ENCODE assay signal across 8 mouse cellular contexts in genomic region chr5:64878526-64878925, GRCm38 (mm10). TPM values are rescaled to one million over a fixed set of nuclear protein-coding genes. Genes with fewer than 3 reads are reported as not detected.
DNase-seq lines count a peak whose midpoint lies in the region; ATAC-seq lines count a peak whose summit lies in the region.
"Had no signal": no experiment of that assay in that cellular context is flagged by ENCODE, and none has a peak within 500 bp of the region (broad histone marks: within the 10 kb centered on the region; RNA-seq: fewer than 3 reads in every experiment).

No protein-coding gene starts in this region.

- H3K27me3 ChIP-seq in kidney, embryonic 16.5 days (ENCODE audit: insufficient read depth, low read length), result no peaks in the 10 kb centered on the region
- H3K27me3 ChIP-seq in embryonic facial prominence, embryonic 11.5 days (ENCODE audit: control insufficient read depth, insufficient read depth, low read length), result no peaks in the 10 kb centered on the region
- H3K27me3 ChIP-seq in forebrain, embryonic 11.5 days (ENCODE audit: control insufficient read depth, insufficient read depth, low read length), result no peaks in the 10 kb centered on the region
- H3K27me3 ChIP-seq in liver, embryonic 12.5 days (replicated peaks), result no peaks in the 10 kb centered on the region

- ATAC-seq in kidney, embryonic 16.5 days (ENCODE audit: low FRiP score, low TSS enrichment), result peak; percentile 40; the same call in 1 of the 2 replicates
- no peak for ATAC-seq in embryonic facial prominence, embryonic 11.5 days (replicated peaks; ENCODE audit: insufficient number of reproducible peaks, low FRiP score, low TSS enrichment, low read depth)
- peak; percentile 29 for ATAC-seq in forebrain, embryonic 11.5 days (replicated peaks; ENCODE audit: low FRiP score)
- no peak for ATAC-seq in liver, embryonic 12.5 days
- no peak for ATAC-seq in granulocyte monocyte progenitor cell, adult 5-6 weeks (replicated peaks; ENCODE audit: poor library complexity, severe bottlenecking)

- H3K27ac ChIP-seq in kidney, embryonic 16.5 days (ENCODE audit: low read length), result peak overlapping the region; percentile 89
- peak overlapping the region; percentile 16; the same call in 1 of the 2 replicates for H3K27ac ChIP-seq in embryonic facial prominence, embryonic 11.5 days (replicated peaks; ENCODE audit: low read depth, low read length)
- peak overlapping the region; percentile 94 for H3K27ac ChIP-seq in forebrain, embryonic 11.5 days (ENCODE audit: low read depth, low read length)
- peak overlapping the region; percentile 51; the same call in 1 of the 2 replicates for H3K27ac ChIP-seq in liver, embryonic 12.5 days

- peaks cover 35% of the 10 kb centered on the region for H3K4me1 ChIP-seq in kidney, embryonic 16.5 days (ENCODE audit: insufficient read depth, low read length)
- H3K4me1 ChIP-seq in embryonic facial prominence, embryonic 11.5 days (ENCODE audit: control insufficient read depth, insufficient read depth, low read length), result no peaks in the 10 kb centered on the region; the same call in 1 of the 2 replicates
- peaks cover 9% of the 10 kb centered on the region; the same call in 1 of the 2 replicates for H3K4me1 ChIP-seq in forebrain, embryonic 11.5 days (replicated peaks; ENCODE audit: control insufficient read depth, insufficient read depth, low read length)
- peaks cover 10% of the 10 kb centered on the region; the same call in 1 of the 2 replicates for H3K4me1 ChIP-seq in liver, embryonic 12.5 days

- no peak overlapping the region for H3K4me3 ChIP-seq in kidney, embryonic 16.5 days (ENCODE audit: low read length)
- H3K4me3 ChIP-seq in embryonic facial prominence, embryonic 11.5 days (ENCODE audit: low read depth, low read length), result no peak overlapping the region
- H3K4me3 ChIP-seq in forebrain, embryonic 11.5 days (ENCODE audit: low read depth, low read length), result no peak overlapping the region
- no peak overlapping the region for H3K4me3 ChIP-seq in liver, embryonic 12.5 days

- H3K9me3 ChIP-seq in kidney, embryonic 16.5 days (ENCODE audit: low read length), result no peaks in the 10 kb centered on the region
- no peaks in the 10 kb centered on the region for H3K9me3 ChIP-seq in embryonic facial prominence, embryonic 11.5 days (replicated peaks; ENCODE audit: control insufficient read depth, low read length)
- no peaks in the 10 kb centered on the region; the same call in 1 of the 2 replicates for H3K9me3 ChIP-seq in forebrain, embryonic 11.5 days (ENCODE audit: control insufficient read depth, low read length)
- H3K9me3 ChIP-seq in liver, embryonic 12.5 days (replicated peaks), result no peaks in the 10 kb centered on the region

- no peak overlapping the region for H3K4me2 ChIP-seq in kidney, embryonic 16.5 days (replicated peaks; ENCODE audit: low read depth, low read length)
- H3K4me2 ChIP-seq in embryonic facial prominence, embryonic 11.5 days (ENCODE audit: low read depth, low read length), result no peak overlapping the region
- no peak overlapping the region for H3K4me2 ChIP-seq in forebrain, embryonic 11.5 days (ENCODE audit: low read depth, low read length, severe bottlenecking)
- no peak overlapping the region for H3K4me2 ChIP-seq in liver, embryonic 12.5 days

- H3K36me3 ChIP-seq in kidney, embryonic 16.5 days (ENCODE audit: insufficient read depth, low read length), result no peaks in the 10 kb centered on the region
- no peaks in the 10 kb centered on the region for H3K36me3 ChIP-seq in embryonic facial prominence, embryonic 11.5 days (replicated peaks; ENCODE audit: control insufficient read depth, insufficient read depth, low read depth, low read length)
- no peaks in the 10 kb centered on the region for H3K36me3 ChIP-seq in forebrain, embryonic 11.5 days (ENCODE audit: control insufficient read depth, insufficient read depth, low read length)
- H3K36me3 ChIP-seq in liver, embryonic 12.5 days, result no peaks in the 10 kb centered on the region

- WGBS in kidney, embryonic 16.5 days, result 65% methylated on average over 2 of the region's 2 CpGs
- 56% methylated on average over 2 of the region's 2 CpGs for WGBS in embryonic facial prominence, embryonic 11.5 days
- 63% methylated on average over 2 of the region's 2 CpGs for WGBS in forebrain, embryonic 11.5 days
- WGBS in liver, embryonic 12.5 days (ENCODE audit: insufficient replicate concordance), result 75% methylated on average over 2 of the region's 2 CpGs

- no peak overlapping the region; the same call in 1 of the 2 replicates for H3K9ac ChIP-seq in kidney, embryonic 16.5 days (replicated peaks; ENCODE audit: low read length)
- H3K9ac ChIP-seq in embryonic facial prominence, embryonic 11.5 days (replicated peaks; ENCODE audit: low read length), result no peak overlapping the region
- no peak overlapping the region for H3K9ac ChIP-seq in forebrain, embryonic 11.5 days (ENCODE audit: low read length)
- H3K9ac ChIP-seq in liver, embryonic 12.5 days, result no peak overlapping the region

- no peak for DNase-seq in kidney, adult 11 months
- DNase-seq in embryonic facial prominence, embryonic 11.5 days (ENCODE audit: low spot score), result no peak
- no peak for DNase-seq in forebrain, embryonic 11.5 days (ENCODE audit: low spot score)
- DNase-seq in ovary, postnatal 10 days (ENCODE audit: low spot score), result no peak
- DNase-seq: thymus, adult 2 months had no signal

RNA-seq across cellular contexts. Expression of gene Tlr1, which starts 54.8 kb away (rescaled TPM):
- polyA plus RNA-seq in kidney, embryonic 16.5 days (2015; fragmentation: Nextera tagmentation; extraction: Ambion mirVana), result 0.58 and 0.62 TPM in 2 replicates
- polyA plus RNA-seq in embryonic facial prominence, embryonic 11.5 days (2014; fragmentation: Nextera tagmentation; extraction: Ambion mirVana), result 0.56 and 0.64 TPM in 2 replicates
- polyA plus RNA-seq in forebrain, embryonic 11.5 days (2014; fragmentation: Nextera tagmentation; extraction: Ambion mirVana), result 0.25 and 0.65 TPM in 2 replicates
- 0.96 and 1.0 TPM in 2 replicates for polyA plus RNA-seq in liver, embryonic 12.5 days (2016; fragmentation: Nextera tagmentation; extraction: Ambion mirVana)
- total RNA-seq in granulocyte monocyte progenitor cell, adult 5-6 weeks (2014; fragmentation: Nextera tagmentation), result 11.1 and 11.3 TPM in 2 replicates
- total RNA-seq in granulocyte monocyte progenitor cell, adult 5-6 weeks (2017), result 3.7 and 7.2 TPM in 2 replicates

Comparison
In these comparisons a context has a peak if more than half of its experiments do, and no peak if none do; other contexts are left out.
1. ATAC-seq: peak in kidney, embryonic 16.5 days (single experiment) and forebrain, embryonic 11.5 days (single experiment); none in embryonic facial prominence, embryonic 11.5 days (single experiment), liver, embryonic 12.5 days (single experiment) and granulocyte monocyte progenitor cell, adult 5-6 weeks (single experiment).
2. H3K27ac ChIP-seq: peak in every context shown above with its lines; median percentile 94 in forebrain, embryonic 11.5 days; 89 in kidney, embryonic 16.5 days; 51 in liver, embryonic 12.5 days; 16 in embryonic facial prominence, embryonic 11.5 days.